Mouse (Mus musculus): ENCODE measurements at regions not wholly inside any gene's neighbourhood (a gene's known extent, or its start where the extent isn't known, plus 50 kb on each side); places are given as distances from the start of the nearest gene placed in this dataset.

DNA sequence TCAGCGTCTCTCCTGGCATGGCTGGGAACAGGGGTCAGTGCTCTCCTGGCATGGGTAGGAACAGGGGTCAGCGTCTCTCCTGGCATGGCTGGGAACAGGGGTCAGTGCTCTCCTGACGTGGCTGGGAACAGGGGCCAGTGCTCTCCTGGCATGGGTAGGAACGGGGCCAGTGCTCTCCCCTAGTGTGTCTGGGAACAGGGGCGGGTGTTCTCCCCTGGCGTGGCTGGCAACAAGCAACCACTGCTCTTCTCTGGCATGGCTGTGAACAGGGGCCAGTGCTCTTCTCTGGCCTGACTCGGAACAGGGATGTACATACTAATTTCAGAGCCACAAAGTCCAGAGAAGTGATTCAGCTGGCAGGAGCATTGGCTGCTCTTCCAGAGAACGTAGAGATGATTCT lies 447.4 kb upstream of the Adgrl2 start:
- H3K4me3 ChIP-seq (ENCODE audit: low read depth, low read length): no peak overlapping the region
- H3K27ac ChIP-seq (ENCODE audit: low read depth, low read length): no peak overlapping the region
- H3K9ac ChIP-seq (ENCODE audit: low read depth, low read length): no peak overlapping the region
- no peak for TF ChIP-seq CTCF (IDR thresholded peaks at IDR 0.05; ENCODE audit: low read depth)
- H3K27me3 ChIP-seq (replicated peaks; ENCODE audit: control insufficient read depth, insufficient read depth, low read length): no peaks in the 10 kb centered on the region
- ATAC-seq: no peak
- no peaks in the 10 kb centered on the region for H3K4me1 ChIP-seq (replicated peaks; ENCODE audit: control insufficient read depth, insufficient read depth, low read length)
- no peaks in the 10 kb centered on the region for H3K9me3 ChIP-seq (ENCODE audit: control insufficient read depth)
- no peaks in the 10 kb centered on the region for H3K36me3 ChIP-seq (ENCODE audit: control insufficient read depth, insufficient read depth)
- no peak overlapping the region for H3K4me2 ChIP-seq (replicated peaks; ENCODE audit: low read depth)
- 83% methylated on average over 8 of the region's 8 CpGs for WGBS

DNA sequence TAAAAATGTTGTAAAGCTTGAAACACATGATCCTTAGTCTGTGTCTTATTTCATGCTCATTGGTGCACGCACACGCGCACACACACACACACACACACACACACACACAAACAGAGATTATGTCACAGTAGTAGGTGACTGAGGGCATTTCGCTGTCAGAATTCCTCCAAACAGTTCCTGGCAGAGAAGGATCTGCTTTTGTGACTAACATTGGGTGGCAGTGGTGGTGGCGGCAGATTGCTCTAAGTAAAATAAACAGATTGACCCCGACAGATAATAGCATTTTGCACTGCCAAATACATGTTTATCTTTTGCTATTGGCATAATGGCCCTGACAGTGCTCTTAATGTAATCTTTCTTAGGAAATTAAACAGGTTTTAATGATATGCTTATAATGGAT lies 446.6 kb upstream of the Adgrl2 start:
- ATAC-seq: no peak

DNA sequence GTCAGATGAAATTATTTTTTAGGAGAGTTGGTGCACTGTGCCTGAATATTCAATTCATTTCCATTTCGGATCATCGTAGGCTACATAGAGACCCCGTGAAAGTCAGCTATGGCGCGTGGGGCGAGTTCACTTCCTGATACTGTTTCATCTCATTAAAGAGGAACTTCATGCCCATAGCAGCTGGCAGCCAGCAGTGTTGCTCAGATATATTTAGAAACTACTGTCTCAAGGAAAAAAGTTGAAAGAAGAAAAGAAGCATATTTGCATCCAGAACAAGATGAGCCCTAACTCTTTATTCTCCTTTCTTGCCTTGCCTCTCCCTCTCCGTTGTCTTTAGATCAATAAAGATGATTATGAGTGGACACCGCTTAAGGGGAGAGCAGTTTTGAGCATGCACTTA lies 446.1 kb upstream of the Adgrl2 start:
- no peaks in the 10 kb centered on the region for H3K27me3 ChIP-seq (replicated peaks; ENCODE audit: control insufficient read depth, insufficient read depth, low read length)
- H3K4me3 ChIP-seq (ENCODE audit: low read depth, low read length): no peak overlapping the region
- no peak for TF ChIP-seq CTCF (IDR thresholded peaks at IDR 0.05; ENCODE audit: low read depth)
- WGBS: 84% methylated on average over 8 of the region's 8 CpGs
- no peaks in the 10 kb centered on the region for H3K36me3 ChIP-seq (ENCODE audit: control insufficient read depth, insufficient read depth)
- H3K4me1 ChIP-seq (replicated peaks; ENCODE audit: control insufficient read depth, insufficient read depth, low read length): no peaks in the 10 kb centered on the region
- H3K9me3 ChIP-seq (ENCODE audit: control insufficient read depth): no peaks in the 10 kb centered on the region
- no peak for ATAC-seq
- no peak overlapping the region for H3K9ac ChIP-seq (ENCODE audit: low read depth, low read length)
- H3K4me2 ChIP-seq (replicated peaks; ENCODE audit: low read depth): no peak overlapping the region
- no peak overlapping the region for H3K27ac ChIP-seq (ENCODE audit: low read depth, low read length)

More for the DNA sequence above, 446.6 kb upstream of the Adgrl2 start:
- no peak for TF ChIP-seq CTCF (IDR thresholded peaks at IDR 0.05; ENCODE audit: low read depth)
- WGBS: 75% methylated on average over 6 of the region's 6 CpGs
- no peak overlapping the region for H3K4me3 ChIP-seq (ENCODE audit: low read depth, low read length)
- H3K4me1 ChIP-seq (replicated peaks; ENCODE audit: control insufficient read depth, insufficient read depth, low read length): no peaks in the 10 kb centered on the region
- H3K9ac ChIP-seq (ENCODE audit: low read depth, low read length): no peak overlapping the region
- no peaks in the 10 kb centered on the region for H3K36me3 ChIP-seq (ENCODE audit: control insufficient read depth, insufficient read depth)
- H3K27me3 ChIP-seq (replicated peaks; ENCODE audit: control insufficient read depth, insufficient read depth, low read length): no peaks in the 10 kb centered on the region
- no peaks in the 10 kb centered on the region for H3K9me3 ChIP-seq (ENCODE audit: control insufficient read depth)
- no peak overlapping the region for H3K4me2 ChIP-seq (replicated peaks; ENCODE audit: low read depth)
- H3K27ac ChIP-seq (ENCODE audit: low read depth, low read length): no peak overlapping the region

GRCm38 (mm10) chr3:149431795-149432194 lies 441.4 kb upstream of the Adgrl2 start:
- no peaks in the 10 kb centered on the region for H3K27me3 ChIP-seq (replicated peaks; ENCODE audit: control insufficient read depth, insufficient read depth, low read length)
- H3K27ac ChIP-seq (ENCODE audit: low read depth, low read length): no peak overlapping the region
- H3K4me2 ChIP-seq (replicated peaks; ENCODE audit: low read depth): no peak overlapping the region
- TF ChIP-seq CTCF (IDR thresholded peaks at IDR 0.05; ENCODE audit: low read depth): no peak
- no peaks in the 10 kb centered on the region for H3K36me3 ChIP-seq (ENCODE audit: control insufficient read depth, insufficient read depth)
- H3K4me1 ChIP-seq (replicated peaks; ENCODE audit: control insufficient read depth, insufficient read depth, low read length): no peaks in the 10 kb centered on the region
- ATAC-seq: no peak
- no peak overlapping the region for H3K4me3 ChIP-seq (ENCODE audit: low read depth, low read length)
- H3K9ac ChIP-seq (ENCODE audit: low read depth, low read length): no peak overlapping the region
- no peaks in the 10 kb centered on the region for H3K9me3 ChIP-seq (ENCODE audit: control insufficient read depth)
- WGBS: 93% methylated on average over 10 of the region's 10 CpGs

GRCm38 (mm10) chr3:149426023-149426759 lies 435.8 kb upstream of the Adgrl2 start:
- Histone ChIP-seq H3K9me3 (ENCODE audit: control insufficient read depth) (no peaks in the 10 kb centered on the region), H3K4me1 (replicated peaks; ENCODE audit: control insufficient read depth, insufficient read depth, low read length) (no peaks in the 10 kb centered on the region), H3K36me3 (ENCODE audit: control insufficient read depth, insufficient read depth) (no peaks in the 10 kb centered on the region), H3K4me2 (replicated peaks; ENCODE audit: low read depth) (no peak overlapping the region), H3K9ac (ENCODE audit: low read depth, low read length) (no peak overlapping the region), H3K27me3 (replicated peaks; ENCODE audit: control insufficient read depth, insufficient read depth, low read length) (no peaks in the 10 kb centered on the region), H3K4me3 (ENCODE audit: low read depth, low read length) (no peak overlapping the region), H3K27ac (ENCODE audit: low read depth, low read length) (no peak overlapping the region)
- no peak for ATAC-seq
- TF ChIP-seq CTCF (IDR thresholded peaks at IDR 0.05; ENCODE audit: low read depth): no peak
- 67% methylated on average over 18 of the region's 18 CpGs for WGBS

GRCm38 (mm10) chr3:149424306-149424705 lies 434.0 kb upstream of the Adgrl2 start:
- Histone ChIP-seq H3K4me1 (replicated peaks; ENCODE audit: control insufficient read depth, insufficient read depth, low read length) (no peaks in the 10 kb centered on the region), H3K9ac (ENCODE audit: low read depth, low read length) (no peak overlapping the region), H3K36me3 (ENCODE audit: control insufficient read depth, insufficient read depth) (no peaks in the 10 kb centered on the region), H3K9me3 (ENCODE audit: control insufficient read depth) (no peaks in the 10 kb centered on the region), H3K27ac (ENCODE audit: low read depth, low read length) (no peak overlapping the region), H3K4me2 (replicated peaks; ENCODE audit: low read depth) (no peak overlapping the region), H3K27me3 (replicated peaks; ENCODE audit: control insufficient read depth, insufficient read depth, low read length) (no peaks in the 10 kb centered on the region), H3K4me3 (ENCODE audit: low read depth, low read length) (no peak overlapping the region)
- ATAC-seq: no peak
- WGBS: 87% methylated on average over 1 of the region's 1 CpGs
- no peak for TF ChIP-seq CTCF (IDR thresholded peaks at IDR 0.05; ENCODE audit: low read depth)

Data from intestine, postnatal 0 days (tissue).